Mouse (Mus musculus) cerebellum, adult 9-11 months (tissue): ENCODE measurements around the gene Gcnt3.
A peak's percentile ranks its signal among the peaks of the same experiment; 100 is the strongest.
"Not testable (repeated sequence)": the region's sequence is repeated elsewhere in the genome, so short reads cannot be mapped to it uniquely, and the experiment has no call there.

ENCODE experiments used
- DNase-seq: peaks from one replicate; pipeline ENCODE4 v3.0.0; 2022

Gcnt3 gene

DNA sequence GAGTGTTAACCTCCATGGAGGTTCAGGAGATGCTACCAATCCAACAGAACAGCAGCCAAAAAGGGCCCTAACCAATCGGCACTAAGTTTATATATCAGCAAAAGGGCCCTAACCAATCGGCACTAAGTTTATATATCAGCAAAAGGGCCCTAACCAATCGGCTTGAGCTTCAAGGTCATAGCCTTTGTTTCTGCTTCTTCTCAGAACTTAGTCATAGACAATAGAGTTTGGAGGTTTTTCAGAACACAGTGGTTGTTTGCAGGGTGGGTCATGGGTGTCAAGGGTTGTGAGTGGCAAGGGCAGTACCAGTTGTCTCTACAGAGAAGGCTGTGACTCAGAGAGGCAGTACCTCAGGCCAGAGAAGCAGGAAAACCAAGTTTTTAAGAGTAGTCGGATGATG, 4.2 kb upstream of the Gcnt3 start:
- no peak for DNase-seq

DNA sequence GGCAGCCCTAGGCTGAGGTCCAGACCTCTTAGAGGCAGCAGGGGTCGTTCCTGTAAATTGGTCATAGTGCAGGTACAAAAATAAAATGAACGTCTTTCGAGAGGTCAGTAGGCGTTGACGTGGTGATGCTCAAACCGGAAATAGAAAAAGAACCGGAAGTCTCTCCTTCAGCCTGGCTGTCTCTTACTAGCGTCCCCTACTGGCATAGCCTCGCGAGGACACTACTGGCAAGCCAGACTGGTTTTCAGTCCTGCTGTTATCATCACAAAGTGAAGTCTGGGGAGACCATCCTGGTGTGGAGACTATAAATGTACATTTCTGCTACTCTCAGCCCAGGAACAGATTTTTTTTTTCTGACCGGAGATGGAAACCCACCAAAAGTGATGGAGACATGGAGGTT, 2.7 kb upstream of the Gcnt3 start:
- DNase-seq: no peak

DNA sequence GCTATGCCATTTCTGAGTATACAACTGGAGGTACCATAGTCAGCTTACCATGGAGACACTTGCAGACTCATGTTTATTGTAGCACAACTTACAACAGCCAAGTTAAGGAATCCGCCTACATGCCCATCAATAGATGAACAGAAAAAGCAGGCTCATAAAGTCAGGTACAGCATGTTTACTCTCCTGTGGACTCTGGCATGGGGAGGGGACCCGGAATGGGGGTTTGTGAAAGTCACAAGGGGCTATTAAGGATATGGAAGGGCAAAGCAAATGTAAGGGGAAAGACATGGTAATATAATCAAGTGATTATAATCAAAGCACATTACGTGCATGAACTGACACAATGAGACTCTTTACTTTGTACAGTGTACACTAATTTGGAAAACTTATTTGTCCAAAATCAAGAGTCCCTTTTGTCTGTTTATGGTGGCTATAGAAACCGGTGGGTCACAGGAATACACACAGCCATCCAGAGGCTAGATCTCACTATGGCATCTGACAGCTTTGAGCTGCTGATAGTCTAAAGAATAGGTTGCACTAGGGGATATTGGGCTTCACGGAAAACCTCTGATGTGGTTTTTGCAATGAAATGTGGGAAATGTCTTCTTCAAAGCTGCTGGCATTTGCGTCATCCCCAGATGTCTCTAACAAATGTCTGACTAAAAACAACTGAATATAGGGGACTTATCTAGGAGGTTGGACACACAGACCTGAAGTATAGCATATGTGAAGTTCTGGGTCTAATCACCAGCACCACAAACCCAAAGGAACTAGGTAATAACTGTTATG, 1.9 kb upstream of the Gcnt3 start:
- DNase-seq: no peak

DNA sequence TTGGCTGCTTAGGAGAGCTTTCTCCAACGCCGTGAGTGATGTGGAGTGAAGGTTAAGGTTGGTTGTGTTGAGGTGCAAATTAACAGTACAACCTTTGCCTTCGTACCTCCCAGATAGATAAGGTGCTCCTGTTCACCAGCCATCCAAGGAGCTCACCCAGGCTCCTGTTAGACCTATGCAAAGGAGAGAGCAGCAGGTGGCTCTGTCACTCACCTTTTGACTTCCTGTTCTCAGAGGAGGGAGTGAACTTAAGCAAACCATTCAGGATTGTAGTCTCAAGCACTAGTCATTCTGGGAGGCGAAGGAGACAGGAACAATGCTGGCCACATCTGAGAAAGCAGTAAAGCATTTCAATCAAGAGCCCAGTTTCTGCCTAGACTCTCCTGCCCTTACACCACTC, 1.2 kb downstream of the Gcnt3 start:
- no peak for DNase-seq

DNA sequence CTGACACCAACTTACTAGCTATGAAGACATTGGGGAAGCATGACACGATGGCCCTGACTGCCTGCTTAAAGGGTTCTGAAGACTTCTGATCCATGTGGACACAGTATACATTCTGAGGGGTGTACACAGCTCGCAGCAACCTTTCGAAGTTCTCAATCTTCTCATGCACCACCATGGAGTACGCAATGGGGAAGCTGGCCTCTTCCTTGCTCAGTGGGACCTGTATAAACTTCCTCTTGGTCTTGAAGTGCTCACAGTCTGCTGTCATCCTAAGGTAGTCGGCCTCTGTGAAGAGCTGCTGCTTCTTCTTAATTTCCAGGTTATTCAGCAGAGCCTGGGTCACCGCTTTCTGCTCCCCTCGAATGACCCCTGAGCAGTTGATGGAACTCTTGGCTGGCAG, 3.2 kb downstream of the Gcnt3 start:
- DNase-seq: no peak

DNA sequence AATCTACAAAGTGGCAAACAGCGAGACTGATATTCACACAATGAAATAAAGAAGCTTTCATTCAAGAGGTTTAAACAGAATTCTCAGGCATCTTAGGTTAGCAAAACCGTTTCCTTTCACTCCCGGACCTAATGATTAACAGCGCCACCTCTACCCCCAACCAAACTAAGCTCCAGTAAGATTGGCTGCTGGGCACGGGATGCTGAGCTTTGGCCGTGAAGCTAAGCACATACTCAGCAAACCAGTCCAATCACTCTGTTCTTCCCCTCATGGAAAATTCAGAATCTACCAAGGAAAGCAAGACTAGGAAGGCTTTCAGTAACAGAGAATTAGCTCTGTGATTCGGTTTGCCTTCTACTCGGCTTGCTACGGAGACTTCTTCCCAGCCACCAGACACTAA, 4.8 kb downstream of the Gcnt3 start:
- no peak for DNase-seq

DNA sequence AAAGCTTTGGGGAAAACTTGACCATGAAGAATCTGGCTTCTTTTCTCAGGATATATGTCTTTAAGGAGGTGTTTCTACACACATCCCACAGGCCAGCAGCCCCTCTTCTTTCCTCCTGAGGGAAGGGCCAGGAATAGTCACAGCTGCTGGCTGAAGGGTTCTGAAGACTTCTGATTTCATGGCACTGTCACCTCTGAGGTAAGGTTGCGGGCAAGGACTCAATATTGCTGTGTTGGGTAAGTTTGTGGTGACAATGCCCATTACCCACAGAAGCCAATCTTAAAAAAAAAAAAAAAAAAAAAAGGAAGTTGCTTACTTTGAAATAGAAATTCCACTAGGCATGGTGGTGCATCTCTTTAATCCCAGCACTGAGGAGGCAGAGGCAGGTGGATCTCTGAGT, 5.7 kb downstream of the Gcnt3 start:
- no peak for DNase-seq

DNA sequence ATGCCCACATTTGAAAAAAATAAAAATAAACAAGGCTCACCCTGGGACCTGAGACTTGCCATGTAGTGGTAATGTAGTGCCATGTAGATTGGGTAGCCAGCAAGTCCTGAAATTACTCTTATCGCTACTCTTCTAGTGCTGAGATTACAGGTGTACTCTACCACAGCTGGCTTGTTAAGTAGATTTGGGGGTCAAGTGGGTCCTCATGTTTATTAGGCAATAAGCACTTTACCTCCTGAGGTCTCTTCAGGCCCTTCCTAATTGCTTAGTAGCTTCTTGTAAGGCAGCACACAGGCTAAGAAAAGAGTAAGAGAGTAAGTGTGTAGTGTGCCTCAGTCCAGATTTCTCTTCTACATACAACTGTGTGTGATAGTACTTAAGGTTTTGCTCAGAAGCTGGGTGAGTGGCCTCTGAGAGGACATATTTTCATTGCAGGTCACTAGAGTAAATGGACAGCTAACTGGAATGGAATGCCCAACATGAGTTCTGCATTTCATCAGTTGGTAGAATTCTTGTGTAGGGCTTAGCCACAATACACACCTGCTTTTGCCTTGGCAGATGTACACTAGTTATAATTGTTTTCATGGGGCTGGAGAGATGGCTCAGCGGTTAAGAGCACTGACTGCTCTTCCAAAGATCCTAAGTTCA, 12.4 kb downstream of the Gcnt3 start:
- no peak for DNase-seq

DNA sequence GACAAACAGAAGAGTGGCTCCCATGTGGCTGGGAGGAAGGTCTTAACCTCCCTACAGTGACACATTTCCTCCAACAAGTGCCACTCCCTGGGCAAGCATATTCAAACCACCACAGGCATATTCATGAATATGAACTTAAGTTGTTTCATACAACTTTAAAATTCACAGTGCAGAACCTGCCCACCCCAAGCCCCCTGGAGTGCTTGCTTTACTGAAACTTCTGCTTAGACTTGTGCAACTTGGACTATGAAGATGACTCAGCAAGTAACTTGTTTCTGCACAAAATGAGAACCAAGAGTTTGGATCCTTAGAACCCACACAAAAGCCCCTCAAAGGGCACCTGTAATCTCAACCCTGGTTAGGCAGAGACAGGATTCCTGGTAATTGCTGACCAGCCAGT, 13.2 kb downstream of the Gcnt3 start:
- no peak for DNase-seq

DNA sequence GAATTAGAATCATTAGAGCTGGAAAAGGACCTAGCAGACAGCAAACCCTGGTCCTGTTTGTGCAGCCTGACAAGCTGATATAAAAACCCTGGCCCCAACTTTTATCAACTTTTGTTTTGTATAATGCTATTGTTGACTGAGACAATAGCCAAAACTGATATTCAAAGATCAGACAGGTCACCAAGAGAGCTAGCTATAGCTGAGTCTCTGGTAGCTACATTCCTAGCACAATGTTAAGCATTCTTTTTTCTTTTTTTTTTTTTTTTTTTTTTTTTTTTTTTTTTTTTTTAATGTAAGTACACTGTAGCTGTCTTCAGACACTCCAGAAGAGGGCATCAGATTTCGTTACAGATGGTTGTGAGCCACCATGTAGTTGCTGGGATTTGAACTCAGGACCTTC, 14.3 kb downstream of the Gcnt3 start:
- DNase-seq: not testable (repeated sequence)

DNA sequence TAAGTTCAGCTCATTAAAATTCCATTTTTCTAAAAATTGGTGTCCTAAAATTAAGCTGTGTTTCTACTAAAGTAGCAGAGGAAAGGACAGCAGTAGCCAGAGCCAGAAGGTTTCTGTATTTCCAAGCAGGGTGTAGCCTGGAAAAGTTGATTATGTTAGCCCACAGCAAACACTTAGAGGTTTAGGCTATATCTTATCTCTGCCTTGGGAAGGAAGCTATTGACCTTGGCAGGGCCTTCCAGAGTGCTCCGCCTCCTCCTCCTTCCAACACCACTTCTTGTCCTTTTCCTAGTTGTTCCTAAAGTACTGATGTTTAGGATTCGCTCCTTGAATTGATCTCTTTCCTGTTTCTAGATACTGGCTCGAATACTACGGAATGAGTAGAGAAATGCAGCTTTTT, 15.8 kb downstream of the Gcnt3 start:
- no peak for DNase-seq

DNA sequence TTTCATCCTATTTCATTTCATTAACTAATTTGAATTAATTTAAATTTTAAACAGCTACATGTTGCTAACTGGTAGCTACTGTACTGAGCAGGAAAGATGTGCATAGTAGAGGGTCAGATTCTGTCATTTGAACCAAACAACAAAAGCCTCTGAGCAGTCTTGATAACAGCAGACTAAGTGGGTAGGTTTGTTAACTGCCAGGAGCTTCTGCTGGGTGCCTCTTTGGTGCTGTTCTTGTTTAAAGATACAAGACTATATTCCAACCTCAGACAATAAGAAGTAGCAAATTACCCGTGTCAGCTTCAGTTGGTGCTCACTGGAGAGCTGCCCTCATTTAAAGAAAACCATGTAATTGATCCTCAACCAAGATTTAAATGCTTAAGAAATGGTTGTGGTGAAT, 16.3 kb downstream of the Gcnt3 start:
- DNase-seq: no peak

DNA sequence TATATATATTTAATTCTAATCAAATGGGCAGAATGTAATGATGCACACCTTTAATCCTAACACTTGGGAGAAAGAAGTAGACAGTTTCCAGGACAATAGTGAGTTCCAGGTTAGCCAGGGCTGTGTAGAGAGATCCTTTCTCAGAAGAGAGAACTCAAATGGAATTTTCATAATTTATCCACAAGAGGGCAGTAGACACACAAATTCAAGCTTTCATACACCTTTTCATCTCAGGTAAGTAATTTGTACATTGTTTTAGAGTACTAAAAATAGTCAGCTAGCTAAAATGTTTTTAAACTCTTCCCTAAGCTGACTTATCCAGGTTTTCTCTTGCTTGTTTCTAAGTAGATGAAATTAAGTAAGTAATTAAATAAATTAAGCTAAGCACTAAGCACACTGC, 19.0 kb downstream of the Gcnt3 start:
- no peak for DNase-seq

DNA sequence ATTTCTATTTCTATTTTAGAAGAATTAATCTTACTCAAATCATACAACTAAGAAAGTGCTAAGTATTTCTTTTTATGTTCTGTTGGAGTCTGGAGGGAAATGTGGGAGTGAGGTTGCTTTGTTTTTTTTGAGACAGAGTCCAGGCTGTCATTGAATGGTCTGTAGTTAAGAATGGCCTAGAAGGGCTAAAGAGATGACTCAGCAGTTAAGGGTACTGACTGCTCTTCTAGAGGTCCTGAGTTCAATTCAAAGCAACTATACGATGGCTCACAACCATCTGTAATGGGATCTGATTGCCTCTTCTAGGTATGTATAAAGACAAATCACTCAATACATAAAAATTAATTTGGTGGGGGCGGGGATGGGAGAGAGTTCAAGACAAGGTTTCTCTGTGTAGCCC, 22.3 kb downstream of the Gcnt3 start:
- no peak for DNase-seq

DNA sequence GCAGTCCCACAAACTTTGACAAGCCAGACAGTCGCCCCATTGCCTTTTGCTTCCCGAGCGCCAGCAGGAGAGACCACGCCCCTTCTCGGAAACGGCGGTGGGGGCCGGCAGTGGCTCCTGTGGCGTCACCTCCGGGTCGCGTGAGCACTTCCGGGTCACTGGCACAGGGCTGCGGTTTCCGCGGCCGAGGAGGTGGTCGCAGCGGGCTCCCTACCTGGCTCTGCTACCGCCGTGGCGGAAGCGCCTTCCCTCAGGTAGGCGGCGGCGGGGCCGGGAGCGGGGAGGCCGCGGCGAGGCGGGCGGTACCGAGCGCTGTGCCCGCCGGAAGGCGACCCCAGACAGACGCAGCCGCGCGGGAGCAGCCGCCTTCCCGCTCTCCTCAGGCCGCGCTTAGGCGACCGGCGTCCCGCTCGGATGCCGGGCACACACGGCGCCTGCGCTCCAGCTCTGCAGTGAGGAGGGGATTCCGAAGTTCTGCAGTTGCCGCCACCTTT, 25.4 kb downstream of the Gcnt3 start, which contains the start of gene Gtf2a2:
Gtf2a2 (plus strand) TSS at position 143 of the 494 bp plus-strand sequence.
- peak; percentile 88 for DNase-seq

DNA sequence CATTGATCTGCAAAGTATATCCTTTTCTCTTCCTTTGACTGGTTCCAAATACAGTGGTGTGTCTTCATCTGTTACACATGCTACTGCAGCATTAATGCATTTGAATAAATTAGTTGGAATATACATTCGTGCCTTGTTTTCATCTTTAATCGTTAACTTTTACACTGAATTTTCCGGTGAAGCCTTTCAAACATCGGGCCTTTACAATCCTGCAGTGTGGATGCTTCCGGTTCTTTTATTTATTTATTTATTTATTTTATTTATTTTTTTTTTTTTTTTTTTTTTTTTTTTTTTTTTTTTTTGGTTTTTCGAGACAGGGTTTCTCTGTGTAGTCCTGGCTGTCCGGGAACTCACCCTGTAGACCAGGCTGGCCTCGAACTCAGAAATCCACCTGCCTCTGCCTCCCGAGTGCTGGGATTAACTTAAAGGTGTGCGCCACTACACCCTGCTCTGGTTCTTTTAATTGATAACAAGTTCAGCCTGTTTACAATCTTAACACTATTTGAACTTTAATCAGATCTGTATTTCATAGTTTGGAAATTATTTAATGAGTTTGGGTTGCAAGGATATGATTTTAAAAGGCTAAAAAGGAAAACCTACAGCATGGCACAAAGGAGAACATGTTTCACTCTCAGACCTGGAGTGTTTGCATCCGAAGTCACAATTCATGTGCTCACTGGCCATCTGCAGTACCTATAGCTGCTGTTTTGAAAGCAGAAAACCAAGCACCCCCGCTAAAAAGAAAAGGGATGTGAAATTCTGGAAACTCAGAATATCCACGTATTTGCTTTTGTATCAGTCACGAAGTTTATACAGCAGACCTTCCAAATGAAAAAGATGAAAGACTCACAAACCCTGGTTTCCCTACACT, 26.1 kb downstream of the Gcnt3 start:
- DNase-seq: no peak

DNA sequence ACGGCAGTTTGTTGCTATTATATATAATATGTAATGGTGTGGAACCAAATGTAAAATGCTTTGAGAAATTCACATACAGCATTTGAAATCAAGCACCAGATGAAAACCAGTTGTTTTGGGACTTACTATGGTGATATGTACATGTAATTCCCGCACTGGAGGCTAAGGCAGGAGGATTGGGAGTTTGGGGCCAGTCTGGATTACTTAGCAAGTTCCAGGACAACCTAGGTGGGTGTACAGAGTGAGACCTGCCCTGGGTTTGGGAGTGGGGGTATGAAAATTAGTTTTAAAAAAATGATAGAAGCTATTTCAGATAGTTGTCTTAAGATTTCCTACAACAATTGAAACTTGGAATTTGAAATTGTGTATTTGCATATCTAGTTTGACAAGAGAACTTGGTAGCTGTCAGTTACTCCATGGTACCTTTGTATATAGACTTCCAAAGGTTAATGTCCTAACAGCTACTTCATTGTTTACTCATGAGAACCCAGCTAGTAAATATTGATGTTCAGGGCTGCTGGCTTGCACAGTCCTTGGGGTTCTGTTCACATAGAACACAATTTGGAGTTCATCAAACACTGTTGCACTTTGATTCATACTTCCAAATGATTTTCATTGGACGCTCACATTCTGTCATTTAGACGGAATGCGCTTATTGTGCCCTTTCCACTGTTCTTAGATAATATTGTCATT, 27.0 kb downstream of the Gcnt3 start:
- no peak for DNase-seq

DNA sequence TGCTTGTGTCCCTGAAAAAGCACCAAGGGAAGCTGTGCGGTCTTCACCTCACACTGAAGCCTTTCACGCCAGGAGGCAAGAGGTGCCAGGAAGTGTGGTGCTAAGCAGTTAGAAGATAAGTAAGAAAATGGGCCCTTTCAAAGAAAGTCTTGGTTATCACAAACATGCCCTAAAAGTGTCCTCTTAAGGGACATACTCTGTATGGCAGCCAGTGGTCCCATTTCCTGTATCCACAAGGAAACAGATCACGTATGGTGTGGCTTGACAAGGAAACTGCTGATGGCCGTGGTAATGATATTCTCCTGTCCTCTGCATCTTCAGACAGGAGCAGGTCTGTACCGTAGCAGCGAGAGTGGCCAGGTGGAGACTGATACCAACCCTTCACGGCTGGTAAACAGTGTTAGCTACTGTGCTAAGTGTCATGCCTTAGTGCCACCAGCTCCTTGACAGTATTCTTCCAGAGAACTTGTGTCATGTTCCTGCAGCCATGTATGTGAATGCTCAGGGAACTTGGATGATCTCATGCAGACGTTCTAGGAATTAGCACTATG, 28.1 kb downstream of the Gcnt3 start:
- no peak for DNase-seq

DNA sequence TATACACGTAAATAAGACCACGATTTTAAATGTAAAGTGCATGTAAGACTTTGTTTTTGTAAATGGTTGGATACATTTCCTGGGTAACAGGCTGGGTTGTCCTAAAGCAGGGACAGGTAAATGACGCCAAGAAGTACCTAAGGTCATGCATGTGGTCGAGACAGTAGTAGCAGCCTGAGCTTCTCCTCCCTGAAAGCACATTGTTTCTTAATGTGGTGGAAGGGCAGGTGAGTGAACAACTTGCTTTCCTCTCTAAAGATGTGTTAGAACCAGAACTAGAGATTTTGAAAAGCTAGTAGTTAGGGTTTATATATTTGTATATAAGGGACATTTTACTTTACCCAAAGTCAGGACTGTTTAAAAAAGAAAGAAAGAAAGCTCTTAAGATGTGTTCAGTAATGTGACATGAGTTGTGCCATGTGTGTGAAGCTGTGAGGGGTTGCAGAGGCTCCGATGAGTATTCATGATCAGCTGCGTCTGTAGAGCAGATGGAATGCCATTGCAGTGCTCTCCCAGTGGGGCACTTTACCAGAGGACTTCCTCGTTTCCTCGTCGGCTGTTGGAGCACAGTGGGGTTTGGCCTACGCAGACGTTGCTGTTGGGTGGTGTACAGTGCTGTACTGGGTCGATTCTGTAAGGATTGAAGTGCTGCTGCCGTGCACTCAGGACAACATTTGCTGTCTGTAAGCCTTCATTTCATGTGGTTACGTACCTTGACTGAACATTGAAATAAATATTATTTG, 30.2 kb downstream of the Gcnt3 start:
- no peak for DNase-seq

DNA sequence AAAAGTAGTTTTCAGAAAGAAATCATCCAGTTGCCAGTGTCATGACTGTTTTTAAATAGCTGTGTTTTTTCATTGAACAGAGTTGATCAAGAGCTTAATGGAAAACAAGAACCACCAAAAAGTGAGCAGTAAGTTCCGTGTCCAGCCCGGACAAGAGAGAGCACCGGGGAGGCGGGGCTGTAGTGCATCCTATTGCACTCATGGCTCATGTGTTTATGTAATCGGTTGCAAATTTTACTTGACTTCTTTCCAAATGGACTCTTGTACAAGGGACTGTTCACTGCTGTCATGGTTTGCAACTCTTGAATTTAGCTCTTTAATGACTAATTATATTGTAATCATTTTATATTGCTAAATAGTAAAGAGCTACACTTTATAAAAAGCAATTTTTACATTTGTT, 30.9 kb downstream of the Gcnt3 start:
- DNase-seq: no peak

DNA sequence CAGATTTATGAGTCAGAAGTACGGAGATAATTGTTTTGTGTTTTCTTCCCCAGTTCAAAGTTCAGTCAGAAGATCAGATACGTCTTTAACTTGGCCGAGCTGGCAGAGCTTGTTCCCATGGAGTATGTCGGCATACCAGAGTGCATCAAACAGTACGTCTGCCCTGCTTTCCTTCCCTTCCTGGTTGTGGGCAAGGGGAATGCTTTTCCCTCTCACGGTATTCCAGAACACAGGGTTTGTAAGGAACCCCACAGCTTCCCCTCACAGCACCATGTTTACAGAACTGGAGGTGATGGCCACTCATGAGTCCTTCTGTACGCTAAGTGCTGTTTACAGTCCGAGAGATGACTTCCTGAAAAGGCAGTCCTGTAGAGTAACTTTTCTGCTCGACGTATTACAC, 34.4 kb downstream of the Gcnt3 start:
- DNase-seq: no peak

DNA sequence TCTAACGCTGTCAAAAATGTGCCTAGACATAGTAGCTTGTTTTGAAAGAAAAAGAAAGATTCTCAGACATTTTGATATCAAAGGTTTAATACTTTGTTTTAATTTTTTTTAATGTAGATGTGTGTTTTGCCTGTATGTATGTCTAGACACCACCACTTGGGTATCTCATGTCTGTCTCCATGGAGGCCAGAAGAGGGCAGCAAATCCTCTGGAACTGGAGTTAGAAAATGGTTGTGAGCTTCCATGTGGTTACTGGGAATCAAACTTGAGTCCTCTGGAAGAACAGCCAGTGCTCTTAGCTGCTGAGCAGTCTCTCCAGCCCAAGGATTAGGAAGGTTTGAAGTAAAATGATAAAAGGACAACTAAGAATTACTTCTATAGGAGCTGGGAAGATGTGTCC, 38.6 kb downstream of the Gcnt3 start:
- DNase-seq: no peak
